In genomic region chr2:86070189-86070588, GRCm38 (mm10) we compare ENCODE assay signal across 51 mouse cellular contexts. TPM values are rescaled to one million over a fixed set of nuclear protein-coding genes. Genes with fewer than 3 reads are reported as not detected.
"Had no signal": no experiment of that assay in that cellular context is flagged by ENCODE, and none has a peak within 500 bp of the region (broad histone marks: within the 10 kb centered on the region; RNA-seq: fewer than 3 reads in every experiment).

No protein-coding gene starts in this region.

- H3K9me3 ChIP-seq: heart, embryonic 10.5 days; heart, embryonic 13.5 days; heart, embryonic 15.5 days; hindbrain, embryonic 10.5 days; hindbrain, embryonic 12.5 days; hindbrain, embryonic 13.5 days; hindbrain, embryonic 15.5 days; intestine, embryonic 15.5 days; kidney, embryonic 15.5 days had no signal

- H3K27me3 ChIP-seq: heart, embryonic 12.5 days; heart, embryonic 13.5 days; heart, embryonic 15.5 days; hindbrain, embryonic 12.5 days; hindbrain, embryonic 13.5 days; hindbrain, embryonic 15.5 days; intestine, embryonic 15.5 days; kidney, embryonic 15.5 days had no signal

- H3K27ac ChIP-seq: heart, adult 2 months; heart, embryonic 10.5 days; heart, embryonic 13.5 days; heart, embryonic 15.5 days; hindbrain, embryonic 10.5 days; hindbrain, embryonic 12.5 days; hindbrain, embryonic 13.5 days; hindbrain, embryonic 14.5 days; hindbrain, embryonic 15.5 days; hindbrain, postnatal 0 days; intestine, embryonic 15.5 days; kidney, embryonic 15.5 days; kidney, postnatal 0 days; layer of hippocampus, adult 2 months had no signal

- H3K9ac ChIP-seq: heart, embryonic 12.5 days; heart, embryonic 13.5 days; heart, embryonic 15.5 days; hindbrain, embryonic 12.5 days; hindbrain, embryonic 13.5 days; hindbrain, embryonic 14.5 days; hindbrain, embryonic 15.5 days; intestine, embryonic 15.5 days; kidney, embryonic 15.5 days had no signal

- H3K4me3 ChIP-seq: heart, adult 2 months; heart, embryonic 10.5 days; heart, embryonic 12.5 days; heart, embryonic 13.5 days; heart, embryonic 15.5 days; hindbrain, embryonic 10.5 days; hindbrain, embryonic 12.5 days; hindbrain, embryonic 13.5 days; hindbrain, embryonic 15.5 days; intestine, embryonic 15.5 days; kidney, embryonic 15.5 days; layer of hippocampus, adult 2 months had no signal

- ATAC-seq: hindbrain, embryonic 16.5 days; hindbrain, postnatal 0 days; inflammation-experienced regulatory T-cells, adult 6 months; intestine, embryonic 15.5 days; intestine, embryonic 16.5 days; intestine, postnatal 0 days had no signal

- H3K4me2 ChIP-seq: heart, embryonic 11.5 days; heart, embryonic 12.5 days; heart, embryonic 13.5 days; heart, embryonic 15.5 days; hindbrain, embryonic 12.5 days; hindbrain, embryonic 13.5 days; hindbrain, embryonic 14.5 days; hindbrain, embryonic 15.5 days; intestine, embryonic 15.5 days; kidney, embryonic 15.5 days had no signal

- DNase-seq: heart, adult 2 months; heart, postnatal 10 days; heart, postnatal 14 days; heart, postnatal 36 days; heart, postnatal 4 days; kidney, adult 11 months; kidney, adult 18-20 months; kidney, adult 2 months; kidney, adult 8-10 months; kidney, adult 9 months; kidney, postnatal 10 days; kidney, postnatal 14 days; kidney, postnatal 25 days; kidney, postnatal 36 days; kidney, postnatal 4 days; layer of hippocampus, adult 9-11 months had no signal

- H3K36me3 ChIP-seq: heart, embryonic 10.5 days; heart, embryonic 12.5 days; heart, embryonic 13.5 days; heart, embryonic 15.5 days; hindbrain, embryonic 10.5 days; hindbrain, embryonic 12.5 days; hindbrain, embryonic 13.5 days; hindbrain, embryonic 15.5 days; intestine, embryonic 15.5 days; kidney, embryonic 15.5 days had no signal

- H3K4me1 ChIP-seq: heart, embryonic 10.5 days; heart, embryonic 12.5 days; heart, embryonic 13.5 days; heart, embryonic 15.5 days; hindbrain, embryonic 10.5 days; hindbrain, embryonic 12.5 days; hindbrain, embryonic 13.5 days; hindbrain, embryonic 15.5 days; intestine, embryonic 15.5 days; kidney, embryonic 15.5 days had no signal

RNA-seq across cellular contexts. Expression of gene Olfr1036, which starts 3.6 kb away (rescaled TPM):
- total RNA-seq: heart, adult 2 months; heart, adult 8-10 months; heart, postnatal 10 days; heart, postnatal 14 days; heart, postnatal 25 days; heart, postnatal 36 days; heart, postnatal 4 days; hematopoietic stem cell, adult 5-6 weeks; hindbrain, postnatal 0 days; layer of hippocampus, adult 18-20 months; layer of hippocampus, adult 2 months; layer of hippocampus, adult 8-10 months; layer of hippocampus, postnatal 10 days; layer of hippocampus, postnatal 14 days; layer of hippocampus, postnatal 25 days had no signal
- polyA plus RNA-seq: heart, adult 2 months; heart, embryonic 10.5 days; heart, embryonic 11.5 days; heart, embryonic 12.5 days; heart, embryonic 13.5 days; heart, embryonic 14.5 days; heart, embryonic 15.5 days; heart, embryonic 16.5 days; heart, postnatal 0 days; hindbrain, embryonic 10.5 days; hindbrain, embryonic 11.5 days; hindbrain, embryonic 12.5 days; hindbrain, embryonic 13.5 days; hindbrain, embryonic 14.5 days; hindbrain, embryonic 15.5 days; hindbrain, embryonic 16.5 days; hindbrain, postnatal 0 days; inflammation-experienced regulatory T-cells, adult 6 months; intestine, embryonic 14.5 days; intestine, embryonic 15.5 days; intestine, embryonic 16.5 days; intestine, postnatal 0 days; kidney, adult 2 months; kidney, embryonic 14.5 days; kidney, embryonic 15.5 days; kidney, embryonic 16.5 days; kidney, postnatal 0 days; large intestine, adult 2 months had no signal

RNA-seq across cellular contexts. Expression of gene Olfr1037, which starts 17.0 kb away (rescaled TPM):
- total RNA-seq: heart, adult 2 months; heart, adult 8-10 months; heart, postnatal 10 days; heart, postnatal 14 days; heart, postnatal 25 days; heart, postnatal 36 days; heart, postnatal 4 days; hematopoietic stem cell, adult 5-6 weeks; hindbrain, postnatal 0 days; layer of hippocampus, adult 18-20 months; layer of hippocampus, adult 2 months; layer of hippocampus, adult 8-10 months; layer of hippocampus, postnatal 10 days; layer of hippocampus, postnatal 14 days; layer of hippocampus, postnatal 25 days had no signal
- polyA plus RNA-seq: heart, adult 2 months; heart, embryonic 10.5 days; heart, embryonic 11.5 days; heart, embryonic 12.5 days; heart, embryonic 13.5 days; heart, embryonic 14.5 days; heart, embryonic 15.5 days; heart, embryonic 16.5 days; heart, postnatal 0 days; hindbrain, embryonic 10.5 days; hindbrain, embryonic 11.5 days; hindbrain, embryonic 12.5 days; hindbrain, embryonic 13.5 days; hindbrain, embryonic 14.5 days; hindbrain, embryonic 15.5 days; hindbrain, embryonic 16.5 days; hindbrain, postnatal 0 days; inflammation-experienced regulatory T-cells, adult 6 months; intestine, embryonic 14.5 days; intestine, embryonic 15.5 days; intestine, embryonic 16.5 days; intestine, postnatal 0 days; kidney, adult 2 months; kidney, embryonic 14.5 days; kidney, embryonic 15.5 days; kidney, embryonic 16.5 days; kidney, postnatal 0 days; large intestine, adult 2 months had no signal

RNA-seq across cellular contexts. Expression of gene Olfr1034, which starts 24.5 kb away (rescaled TPM):
- total RNA-seq: hematopoietic stem cell, adult 5-6 weeks; layer of hippocampus, adult 18-20 months; layer of hippocampus, adult 2 months; layer of hippocampus, adult 8-10 months; layer of hippocampus, postnatal 10 days; layer of hippocampus, postnatal 14 days; layer of hippocampus, postnatal 25 days had no signal
- polyA plus RNA-seq: heart, embryonic 10.5 days; heart, embryonic 11.5 days; heart, embryonic 12.5 days; heart, embryonic 13.5 days; heart, embryonic 16.5 days; hindbrain, embryonic 10.5 days; hindbrain, embryonic 11.5 days; hindbrain, embryonic 12.5 days; hindbrain, embryonic 13.5 days; hindbrain, embryonic 14.5 days; hindbrain, embryonic 15.5 days; hindbrain, embryonic 16.5 days; inflammation-experienced regulatory T-cells, adult 6 months; intestine, embryonic 14.5 days; intestine, embryonic 16.5 days; kidney, embryonic 14.5 days had no signal

RNA-seq across cellular contexts. Expression of gene Olfr1033, which starts 49.8 kb away (rescaled TPM):
- total RNA-seq: hematopoietic stem cell, adult 5-6 weeks; layer of hippocampus, adult 18-20 months; layer of hippocampus, adult 2 months; layer of hippocampus, adult 8-10 months; layer of hippocampus, postnatal 10 days; layer of hippocampus, postnatal 14 days; layer of hippocampus, postnatal 25 days had no signal
- polyA plus RNA-seq: hindbrain, embryonic 10.5 days; hindbrain, embryonic 11.5 days; hindbrain, embryonic 12.5 days; hindbrain, embryonic 13.5 days; hindbrain, embryonic 14.5 days; hindbrain, embryonic 15.5 days had no signal
